Mouse (Mus musculus) CH12.LX (cell line): ENCODE data around the gene Nap1l4. TPM values are rescaled to one million over a fixed set of nuclear protein-coding genes. Genes with fewer than 3 reads are reported as not detected.
A peak's percentile ranks its signal among the peaks of the same experiment; 100 is the strongest.

Source experiments
- DNase-seq: peaks from one replicate; pipeline ENCODE4 v3.0.0-alpha.2; 2013; ENCODE audit errors: extremely low read depth
- H3K27ac ChIP-seq: 2 replicates; pipeline ENCODE4 v1.5.1; 2012; ENCODE audit warnings: low read depth, mild to moderate bottlenecking, control low read depth, moderate library complexity; ENCODE audit not compliant: insufficient read depth
- H3K27me3 ChIP-seq: replicated peaks from 2 replicates; pipeline ENCODE3; 2012; ENCODE audit warnings: inconsistent platforms
- H3K36me3 ChIP-seq, 2 experiments: replicated peaks in 1 of 2; 2 replicates each; pipeline versions ENCODE3 to v1.6.1; 2012; ENCODE audit warnings: inconsistent platforms in 1 of 2, low read length in 1 of 2, mild to moderate bottlenecking in 1 of 2, mixed read lengths in 1 of 2, moderate library complexity in 1 of 2; ENCODE audit not compliant: control insufficient read depth in 1 of 2, insufficient read depth in 1 of 2
- H3K4me1 ChIP-seq, 2 experiments: 2 replicates each; pipeline ENCODE4 v1.6.1; 2012; ENCODE audit warnings: inconsistent platforms in 1 of 2, moderate library complexity in 1 of 2; ENCODE audit not compliant: insufficient read depth in 2 of 2, control insufficient read depth in 1 of 2
- H3K4me2 ChIP-seq: 2 replicates; pipeline ENCODE4 v1.6.1; 2012; ENCODE audit warnings: low read depth, mild to moderate bottlenecking, control low read depth; ENCODE audit not compliant: poor library complexity, insufficient read depth, severe bottlenecking
- H3K4me3 ChIP-seq, 3 experiments: fragments of 150-350 bp in 1 of 3; sonication (generic) in 1 of 3; replicated peaks in 1 of 3; 2 replicates each; pipeline versions ENCODE3 to v1.5.1; 2011 to 2012; ENCODE audit warnings: low read depth in 2 of 3, low read length in 2 of 3, mild to moderate bottlenecking in 2 of 3, moderate library complexity in 2 of 3, control low read depth in 1 of 3, improper control_type of control experiment in 1 of 3, inconsistent platforms in 1 of 3, mixed read lengths in 1 of 3; ENCODE audit not compliant: poor library complexity in 1 of 3
- H3K79me2 ChIP-seq: replicated peaks from 2 replicates; pipeline ENCODE4 v1.6.1; 2012; ENCODE audit warnings: mild to moderate bottlenecking, moderate library complexity; ENCODE audit not compliant: control insufficient read depth, poor library complexity, insufficient read depth, severe bottlenecking; ENCODE audit errors: extremely low read depth
- H3K9ac ChIP-seq: 2 replicates; pipeline ENCODE4 v1.6.1; 2012; ENCODE audit warnings: low read depth, mild to moderate bottlenecking, control low read depth, moderate library complexity; ENCODE audit not compliant: insufficient read depth
- H3K9me3 ChIP-seq: replicated peaks from 2 replicates; pipeline ENCODE3; 2012; ENCODE audit warnings: low read length, inconsistent platforms, mixed read lengths
- BHLHE40 ChIP-seq: IDR thresholded peaks from 2 replicates; pipeline ENCODE4 v1.6.1; 2011; ENCODE audit warnings: mild to moderate bottlenecking, low read depth, low read length, improper control_type of control experiment
- CHD2 ChIP-seq: IDR thresholded peaks from 2 replicates; pipeline ENCODE4 v1.6.1; 2011; ENCODE audit warnings: low read length, improper control_type of control experiment
- CTCF ChIP-seq, 2 experiments: IDR thresholded peaks in 1 of 2; conservative IDR thresholded peaks in 1 of 2; 2 replicates each; pipeline ENCODE4 v1.5.1; 2011 to 2012; ENCODE audit warnings: low read depth in 2 of 2, low read length in 2 of 2, improper control_type of control experiment in 1 of 2, inconsistent platforms in 1 of 2, mild to moderate bottlenecking in 1 of 2, moderate library complexity in 1 of 2
- E2F4 ChIP-seq: IDR thresholded peaks from 2 replicates; pipeline ENCODE4 v1.6.1; 2011; ENCODE audit warnings: low read depth, low read length, improper control_type of control experiment; ENCODE audit not compliant: insufficient replicate concordance
- ETS1 ChIP-seq: conservative IDR thresholded peaks from 2 replicates; pipeline ENCODE4 v1.6.1; 2012; ENCODE audit warnings: low read depth, mild to moderate bottlenecking, inconsistent platforms, low read length, improper control_type of control experiment, moderate library complexity
- GABPA ChIP-seq: IDR thresholded peaks from 2 replicates; pipeline ENCODE4 v1.6.1; 2012; ENCODE audit warnings: low read depth, low read length, improper control_type of control experiment, inconsistent platforms; ENCODE audit not compliant: insufficient replicate concordance
- IRF4 ChIP-seq: IDR thresholded peaks from 2 replicates; pipeline ENCODE4 v1.6.1; 2014; ENCODE audit warnings: low read depth, mild to moderate bottlenecking, inconsistent platforms, low read length, improper control_type of control experiment
- JUN ChIP-seq: IDR thresholded peaks from 2 replicates; pipeline ENCODE4 v1.6.1; 2011; ENCODE audit warnings: low read depth, mild to moderate bottlenecking, low read length, improper control_type of control experiment, moderate library complexity; ENCODE audit not compliant: insufficient read depth
- KAT2A ChIP-seq: IDR thresholded peaks from 2 replicates; pipeline ENCODE4 v1.6.1; 2012; ENCODE audit warnings: low read length, improper control_type of control experiment, inconsistent platforms; ENCODE audit not compliant: insufficient replicate concordance
- MAX ChIP-seq: IDR thresholded peaks from 2 replicates; pipeline ENCODE4 v1.6.1; 2011; ENCODE audit warnings: low read length, improper control_type of control experiment
- MEF2A ChIP-seq: IDR thresholded peaks from 2 replicates; pipeline ENCODE4 v1.6.1; 2014; ENCODE audit warnings: low read depth, mild to moderate bottlenecking, inconsistent platforms, low read length, improper control_type of control experiment, borderline replicate concordance
- NELFE ChIP-seq: IDR thresholded peaks from 2 replicates; pipeline ENCODE4 v1.6.1; 2011; ENCODE audit warnings: low read depth, low read length, improper control_type of control experiment
- PAX5 ChIP-seq: IDR thresholded peaks from 2 replicates; pipeline ENCODE4 v1.6.1; 2012; ENCODE audit warnings: low read length, inconsistent platforms, mixed read lengths
- POLR2A ChIP-seq: IDR thresholded peaks from 2 replicates; pipeline ENCODE4 v1.6.1; 2011; ENCODE audit warnings: low read depth, mild to moderate bottlenecking, improper control_type of control experiment, low read length
- RAD21 ChIP-seq: IDR thresholded peaks from 2 replicates; pipeline ENCODE4 v1.6.1; 2011; ENCODE audit warnings: low read depth, mild to moderate bottlenecking, low read length, improper control_type of control experiment, moderate library complexity
- SIN3A ChIP-seq: IDR thresholded peaks from 2 replicates; pipeline ENCODE4 v1.6.1; 2012; ENCODE audit warnings: low read length, improper control_type of control experiment, inconsistent platforms
- SMC3 ChIP-seq: IDR thresholded peaks from 2 replicates; pipeline ENCODE4 v1.6.1; 2011; ENCODE audit warnings: low read depth, low read length, improper control_type of control experiment
- TBP ChIP-seq: conservative IDR thresholded peaks from 2 replicates; pipeline ENCODE4 v1.6.1; 2011; ENCODE audit warnings: low read depth, low read length, improper control_type of control experiment
- TCF12 ChIP-seq: IDR thresholded peaks from 2 replicates; pipeline ENCODE4 v1.6.1; 2014; ENCODE audit warnings: low read depth, mild to moderate bottlenecking, inconsistent platforms, low read length, improper control_type of control experiment
- UBTF ChIP-seq: IDR thresholded peaks from 2 replicates; pipeline ENCODE4 v1.6.1; 2012; ENCODE audit warnings: low read depth, mild to moderate bottlenecking, inconsistent platforms, low read length, improper control_type of control experiment, moderate library complexity
- USF1 ChIP-seq: IDR thresholded peaks from 2 replicates; pipeline ENCODE4 v1.6.1; 2014; ENCODE audit warnings: low read depth, mild to moderate bottlenecking, inconsistent platforms, low read length, improper control_type of control experiment
- USF2 ChIP-seq: conservative IDR thresholded peaks from 2 replicates; pipeline ENCODE4 v1.6.1; 2011; ENCODE audit warnings: low read depth, low read length, improper control_type of control experiment
- ZC3H11A ChIP-seq: IDR thresholded peaks from 2 replicates; pipeline ENCODE4 v1.6.1; 2012; ENCODE audit warnings: low read depth, mild to moderate bottlenecking, inconsistent platforms, low read length, improper control_type of control experiment
- ZMIZ1 ChIP-seq: IDR thresholded peaks from 2 replicates; pipeline ENCODE4 v1.6.1; 2012; ENCODE audit warnings: low read depth, mild to moderate bottlenecking, inconsistent platforms, low read length, improper control_type of control experiment
- ZNF384 ChIP-seq: IDR thresholded peaks from 2 replicates; pipeline ENCODE4 v1.6.1; 2012; ENCODE audit warnings: low read depth, low read length, improper control_type of control experiment, inconsistent platforms
- dilution Hi-C: fragments of 300-500 bp; cut with MboI; formaldehyde crosslinking; loops from 2 replicates; pipeline ENCODE4 v1.14.3; 2020; ENCODE audit warnings: low sequenced_read_pairs; ENCODE audit not compliant: extremely low pct_unique_long_range_greater_than_20kb, extremely low pct_ligation_motif_present
- in situ Hi-C: fragments of 300-500 bp; cut with MboI; formaldehyde crosslinking; loops from 3 replicates; pipeline ENCODE4 v1.14.3; 2019; ENCODE audit warnings: low sequenced_read_pairs, low pct_ligation_motif_present, low pct_unique_long_range_greater_than_20kb, mixed read lengths
- polyA plus RNA-seq: library from polyadenylated mRNA; unstranded; fragments of >175 nt; gene quantifications from 2 replicates; pipeline ENCODE4 v1.2.1, GENCODE M21; 2012; ENCODE audit warnings: low read depth; ENCODE audit not compliant: insufficient read length
- total RNA-seq, 2 experiments: library from RNA; depleted of rRNA; stranded (reverse); fragments of 300-350 nt in 1 of 2; fragments of >200 nt in 1 of 2; gene quantifications; 2 replicates each; pipeline ENCODE4 v1.2.3; 2012 to 2014

Gene Nap1l4
- total and polyA plus RNA-seq, 3 experiments: 121 to 175 (median 154) TPM

- Histone ChIP-seq H3K27me3 (peaks cover 37% of the 10 kb centered on the region), H3K9ac (no peak overlapping the region), H3K36me3 (no peaks in the 10 kb centered on the region), H3K4me3 (no peak overlapping the region), H3K4me1 (no peaks in the 10 kb centered on the region), H3K9me3 (peaks cover 20% of the 10 kb centered on the region), H3K79me2 (no peaks in the 10 kb centered on the region), H3K4me2 (0 out of 2 replicates have a peak overlapping the region, but pooled peaks have one; percentile 32), H3K27ac (no peak overlapping the region)
- TF ChIP-seq IRF4: no peak
- no peak for TF ChIP-seq MAX
- no peak for TF ChIP-seq CHD2
- peak; percentile 58 for TF ChIP-seq BHLHE40
- no peak for TF ChIP-seq ZNF384
- no peak for TF ChIP-seq NELFE
- no peak for TF ChIP-seq TCF12
- in situ Hi-C loops: loop anchor here (5.0 kb wide), 1 partner anchor 313 kb away; no protein-coding TSS in a partner anchor
- dilution Hi-C loops: no loop called here
- no peak for DNase-seq
Observed at GRCm38 (mm10) chr7:143464811-143465560, 83.9 kb downstream of the Nap1l4 start.

GRCm38 (mm10) chr7:143463865-143464415 lies 85.0 kb downstream of the Nap1l4 start:
- Histone ChIP-seq H3K79me2 (no peaks in the 10 kb centered on the region), H3K4me3 (no peak overlapping the region)
- dilution Hi-C loops: no loop called here
- TF ChIP-seq ZC3H11A (peak; percentile 54), ZMIZ1 (no peak), SMC3 (peak; percentile 80), TBP (no peak), E2F4 (no peak), ETS1 (no peak), SIN3A (no peak), USF2 (no peak), POLR2A (no peak), JUN (no peak), PAX5 (no peak), GABPA (no peak), UBTF (no peak), KAT2A (no peak), CTCF (conservative IDR thresholded peaks at IDR 0.05 in 1 of 2, IDR thresholded peaks at IDR 0.05 in 1 of 2; ENCODE audit: low read depth in 2 of 2, low read length in 2 of 2) (peak; percentile 25 to 73; a peak in 2 of 4 replicates), USF1 (no peak), RAD21 (peak; percentile 69), BHLHE40 (no peak), MEF2A (no peak), ZNF384 (no peak)
- TF ChIP-seq, all 38 proteins: peak for 4
- no peak overlapping the region for H3K27ac ChIP-seq
- H3K4me2 ChIP-seq: no peak overlapping the region
- in situ Hi-C loops: no loop called here
- H3K36me3 ChIP-seq: no peaks in the 10 kb centered on the region
- H3K9ac ChIP-seq: no peak overlapping the region
- DNase-seq: peak; percentile 53
- no peaks in the 10 kb centered on the region for H3K4me1 ChIP-seq
- H3K27me3 ChIP-seq: peaks cover 31% of the 10 kb centered on the region
- H3K9me3 ChIP-seq: peaks cover 31% of the 10 kb centered on the region
